Mouse (Mus musculus): Measurements from ENCODE around the gene Ptafr.
A peak's percentile ranks its signal among the peaks of the same experiment; 100 is the strongest.
"Not testable (repeated sequence)": the region's sequence is repeated elsewhere in the genome, so short reads cannot be mapped to it uniquely, and the experiment has no call there.

The Ptafr gene

DNA sequence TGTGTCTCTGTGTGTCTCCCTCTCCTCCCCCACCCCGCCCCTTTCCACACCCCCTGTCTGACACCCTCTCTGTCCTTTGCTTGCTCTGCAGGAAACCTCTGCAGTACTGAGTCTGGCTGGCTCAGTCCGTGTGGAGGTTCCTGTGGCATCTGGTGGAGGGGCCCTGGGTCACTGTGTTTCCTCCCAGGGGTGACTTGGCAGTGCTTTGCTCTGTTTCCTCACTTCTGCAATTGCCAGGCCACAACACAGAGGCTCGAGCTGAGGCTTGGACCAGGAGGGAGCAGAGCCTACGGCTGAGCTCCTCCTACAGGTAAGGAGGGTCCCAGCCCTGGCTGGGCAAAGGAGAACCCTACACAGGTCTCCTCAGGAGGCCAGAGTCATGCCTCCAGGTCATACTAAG lies at the start of gene Ptafr:
Ptafr (plus strand) TSS at position 103 of the 400 bp plus-strand sequence.
- DNase-seq, result no peak

GRCm38 (mm10) chr4:132514555-132515135 lies 49.2 kb upstream of the Ptafr start:
- DNase-seq, result peak; percentile 72

GRCm38 (mm10) chr4:132515369-132516155 lies 48.3 kb upstream of the Ptafr start:
- DNase-seq, result peak; percentile 98

- peak; percentile 84 for DNase-seq
These were observed 45.8 kb upstream of the Ptafr start for GRCm38 (mm10) chr4:132518066-132518465.

DNA sequence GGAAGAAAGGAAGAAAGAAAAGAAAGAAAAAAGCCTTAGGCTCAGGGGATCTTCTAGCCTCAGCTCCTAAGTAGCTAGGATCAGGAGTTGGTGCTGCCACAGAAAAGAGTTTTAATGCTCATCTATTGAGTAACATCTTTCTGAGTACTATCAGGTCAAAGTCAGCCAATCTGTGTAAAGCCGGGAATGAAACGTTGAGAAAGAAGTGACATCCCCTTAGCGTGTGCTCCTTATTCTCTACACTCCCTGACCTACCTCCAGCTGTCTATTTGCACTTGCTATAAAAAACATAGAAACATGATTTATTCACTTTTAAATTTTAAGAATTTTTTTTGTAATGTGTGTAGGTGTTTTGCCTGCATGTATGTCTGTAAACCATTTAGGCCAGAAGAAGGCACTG lies 44.7 kb upstream of the Ptafr start:
- no peak for DNase-seq

- DNase-seq, result no peak
These were observed 39.5 kb upstream of the Ptafr start for GRCm38 (mm10) chr4:132524321-132524741.

- DNase-seq, result no peak
These were observed 39.1 kb upstream of the Ptafr start for GRCm38 (mm10) chr4:132524808-132525207.

GRCm38 (mm10) chr4:132526678-132527077 lies 37.2 kb upstream of the Ptafr start:
- no peak for DNase-seq

GRCm38 (mm10) chr4:132527917-132528522 lies 35.8 kb upstream of the Ptafr start:
- no peak for DNase-seq

GRCm38 (mm10) chr4:132529344-132529743 lies 34.5 kb upstream of the Ptafr start:
- peak; percentile 51 for DNase-seq

GRCm38 (mm10) chr4:132530033-132530804 lies 33.6 kb upstream of the Ptafr start:
- no peak for DNase-seq

- peak; percentile 66 for DNase-seq
These were observed 31.4 kb upstream of the Ptafr start for GRCm38 (mm10) chr4:132532496-132532895.

DNA sequence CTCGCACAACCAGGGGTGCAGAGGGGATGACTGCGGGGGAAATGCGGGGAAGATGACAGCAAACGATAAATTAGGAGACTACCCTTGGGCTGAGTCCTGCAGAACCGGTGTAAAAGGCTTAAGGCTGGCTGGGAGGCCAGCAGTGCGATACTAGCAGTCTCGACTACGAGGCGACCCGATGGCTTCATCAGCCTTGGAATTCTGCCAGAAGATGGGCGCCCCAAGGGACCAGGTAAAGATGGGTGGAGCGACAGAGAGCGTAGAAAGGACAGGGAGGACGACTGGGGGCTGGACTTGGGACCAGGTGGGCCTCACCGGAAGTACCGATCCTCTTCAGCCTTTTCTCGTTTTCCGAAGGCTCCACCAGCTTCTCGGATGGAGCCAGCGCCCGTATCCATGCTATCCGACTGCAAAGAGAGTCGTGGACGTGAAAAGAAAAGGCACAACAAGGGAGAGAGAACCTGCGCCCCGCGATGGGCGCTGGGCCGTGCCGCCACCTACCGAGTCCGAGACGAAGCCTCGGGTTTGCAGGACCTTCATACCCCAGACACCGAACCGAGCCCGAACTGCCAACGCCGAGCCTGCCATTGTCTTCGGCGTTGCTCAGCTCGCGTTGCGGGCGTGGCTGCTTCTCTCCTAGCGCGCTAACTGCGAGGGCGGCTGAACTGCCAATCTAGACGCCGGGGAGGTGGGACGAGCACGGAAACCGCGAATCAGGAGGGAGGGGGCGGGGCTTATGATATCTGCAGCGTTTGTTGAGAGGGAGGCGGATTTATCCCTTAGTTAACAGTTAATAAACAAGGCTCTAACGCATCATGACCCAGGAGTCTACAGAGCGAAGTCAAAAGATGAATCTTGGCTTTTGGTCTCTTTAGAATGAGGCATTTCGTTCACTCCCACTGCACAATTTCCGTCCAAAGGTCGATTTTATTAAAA lies 30.6 kb upstream of the Ptafr start, which contains the start of gene Atpif1:
Atpif1 (minus strand) TSS at position 679 of the 936 bp plus-strand sequence.
- DNase-seq, result peak; percentile 88

GRCm38 (mm10) chr4:132535406-132536121 lies 28.3 kb upstream of the Ptafr start, which contains the start of gene Dnajc8:
TSS of gene Dnajc8 (plus strand) at chr4:132535550.
- peak; percentile 92 for DNase-seq

GRCm38 (mm10) chr4:132539481-132539880 lies 24.4 kb upstream of the Ptafr start:
- no peak for DNase-seq

- DNase-seq, result no peak
These were observed 22.5 kb upstream of the Ptafr start for GRCm38 (mm10) chr4:132541413-132541812.

GRCm38 (mm10) chr4:132542724-132543123 lies 21.1 kb upstream of the Ptafr start:
- no peak for DNase-seq

DNA sequence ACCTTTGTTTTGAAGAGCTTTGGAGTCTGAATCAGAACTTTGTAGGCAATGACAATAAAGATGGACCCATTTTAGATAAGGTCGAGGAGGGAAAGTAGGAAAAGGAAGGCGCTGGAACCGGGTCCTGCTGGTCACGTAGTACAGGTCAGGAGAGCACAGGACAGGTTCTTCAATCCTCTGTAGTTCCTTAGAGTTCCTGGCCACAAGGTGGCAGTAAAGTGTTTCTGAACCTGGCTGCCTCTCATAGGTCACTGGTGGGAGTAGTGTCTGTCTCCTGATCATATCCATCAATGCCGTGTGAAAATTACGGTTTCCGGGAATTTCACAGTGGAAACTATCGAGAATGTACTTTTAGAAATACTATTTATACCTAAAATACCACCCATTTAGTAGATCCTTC lies 18.0 kb upstream of the Ptafr start:
- DNase-seq, result peak; percentile 63

GRCm38 (mm10) chr4:132554221-132554620 lies 9.6 kb upstream of the Ptafr start:
- no peak for DNase-seq

DNA sequence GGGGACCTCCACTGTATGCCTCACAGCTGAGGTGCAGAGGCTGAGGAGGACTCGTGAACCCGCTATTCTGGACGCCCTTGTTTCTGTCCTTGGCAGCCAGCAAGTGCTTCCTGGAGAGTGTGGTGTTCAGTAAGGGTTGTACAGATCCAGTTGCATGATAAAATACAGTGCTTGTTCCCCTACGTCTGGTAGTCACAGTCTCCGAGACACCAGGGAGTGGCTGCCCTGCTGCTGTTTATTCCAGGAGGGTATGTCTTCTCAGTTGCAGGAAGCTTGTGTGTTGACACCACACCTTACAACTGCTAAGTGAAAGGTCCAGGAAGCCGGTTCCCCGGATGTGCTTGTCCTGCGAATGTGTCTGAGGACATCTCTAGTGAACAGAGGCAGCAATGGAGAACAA lies 9.2 kb upstream of the Ptafr start:
- DNase-seq, result no peak

- DNase-seq, result not testable (repeated sequence)
These were observed 8.3 kb upstream of the Ptafr start for GRCm38 (mm10) chr4:132555550-132555949.

Measured in kidney, adult 11 months (tissue).